Mouse (Mus musculus) liver, embryonic 11.5 days (tissue): Measurements from ENCODE around the gene Clec4a2. TPM values are rescaled to one million over a fixed set of nuclear protein-coding genes. Genes with fewer than 3 reads are reported as not detected.
"Not testable (repeated sequence)": the region's sequence is repeated elsewhere in the genome, so short reads cannot be mapped to it uniquely, and the experiment has no call there.

Experiments
- ATAC-seq: fragments of 200-750 bp; cut with Nextera tagmentation; replicated peaks from 2 replicates; pipeline ENCODE4 v1.8.0; 2017; ENCODE audit warnings: moderate number of reproducible peaks, mild to moderate bottlenecking, moderate TSS enrichment, moderate library complexity; ENCODE audit not compliant: low FRiP score
- DNase-seq: peaks from one replicate; pipeline ENCODE4 v3.0.0-alpha.2; 2017; ENCODE audit warnings: low spot score
- H3K27ac ChIP-seq: fragments of 300-500 bp; sonication (generic); 2 replicates; pipeline ENCODE4 v1.5.1; 2014; ENCODE audit warnings: mild to moderate bottlenecking, low read depth, low read length, control low read depth
- H3K27me3 ChIP-seq: fragments of 300-500 bp; sonication (generic); replicated peaks from 2 replicates; pipeline ENCODE4 v1.6.1; 2014; ENCODE audit warnings: low read length, mixed read lengths; ENCODE audit not compliant: control insufficient read depth, insufficient read depth
- H3K36me3 ChIP-seq: fragments of 300-500 bp; sonication (generic); 2 replicates; pipeline ENCODE4 v1.6.1; 2014; ENCODE audit warnings: mild to moderate bottlenecking, low read length, moderate library complexity, mixed read lengths; ENCODE audit not compliant: control insufficient read depth, insufficient read depth
- H3K4me1 ChIP-seq: fragments of 300-500 bp; sonication (generic); replicated peaks from 2 replicates; pipeline ENCODE4 v1.6.1; 2014; ENCODE audit warnings: low read length, mixed read lengths; ENCODE audit not compliant: control insufficient read depth, insufficient read depth
- H3K4me2 ChIP-seq: fragments of 300-500 bp; sonication (generic); 2 replicates; pipeline ENCODE4 v1.6.1; 2014; ENCODE audit warnings: mild to moderate bottlenecking, control low read depth, moderate library complexity
- H3K4me3 ChIP-seq: fragments of 300-500 bp; sonication (generic); 2 replicates; pipeline ENCODE4 v1.5.1; 2014; ENCODE audit warnings: low read depth, low read length, control low read depth
- H3K9ac ChIP-seq: fragments of 300-500 bp; sonication (generic); 2 replicates; pipeline ENCODE4 v1.6.1; 2014; ENCODE audit warnings: low read depth, low read length, control low read depth
- H3K9me3 ChIP-seq: fragments of 300-500 bp; sonication (generic); 2 replicates; pipeline ENCODE4 v1.6.1; 2016; ENCODE audit warnings: low read length, inconsistent platforms, mixed read lengths; ENCODE audit not compliant: control insufficient read depth
- WGBS: fragments of 180-500 bp; shearing (Covaris S2); extraction: QIAGEN DNeasy Blood & Tissue Kit; methylation state at CpG from one replicate; pipeline ENCODE4 v1.1.7; 2014; 5-methylcytosine and 5-hydroxymethylcytosine counted together
- polyA plus RNA-seq: library from polyadenylated mRNA; unstranded; fragments of >200 nt; fragmentation: Nextera tagmentation; extraction: Ambion mirVana; gene quantifications from 2 replicates; pipeline ENCODE4 v1.2.1, GENCODE M21; 2014

Gene Clec4a2
- 2.9 and 3.7 TPM in 2 replicates for polyA plus RNA-seq

DNA sequence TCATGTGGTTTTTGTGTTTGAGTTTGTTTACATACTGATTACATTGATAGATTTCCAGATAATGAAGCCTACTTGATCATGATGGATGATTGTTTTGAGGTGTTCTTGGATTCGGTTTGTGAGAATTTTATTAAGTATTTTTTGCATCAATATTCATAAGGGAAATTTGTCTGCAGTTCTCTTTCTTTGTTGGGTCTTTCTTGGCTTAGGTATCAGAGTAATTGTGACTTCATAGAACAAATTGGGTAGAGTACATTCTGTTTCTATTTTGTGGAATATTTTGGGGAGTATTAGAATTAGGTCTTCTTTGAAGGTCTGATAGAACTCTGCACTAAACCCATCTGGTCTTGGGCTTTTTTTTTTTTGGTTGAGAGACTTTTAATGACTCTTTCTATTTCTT is at the start of gene Clec4a2:
Clec4a2 (plus strand) TSS at position 301 of the 400 bp plus-strand sequence.
- not testable (repeated sequence) for DNase-seq, H3K4me1 ChIP-seq, H3K27me3 ChIP-seq, H3K4me2 ChIP-seq, H3K4me3 ChIP-seq, H3K27ac ChIP-seq, H3K9ac ChIP-seq, ATAC-seq, H3K36me3 ChIP-seq, H3K9me3 ChIP-seq
- 47% methylated on average over 1 of the region's 1 CpGs for WGBS

- ATAC-seq, result no peak
Observed at GRCm38 (mm10) chr6:123095125-123095843, 10.9 kb upstream of the Clec4a2 start.

GRCm38 (mm10) chr6:123123195-123123594 is 17.0 kb downstream of the Clec4a2 start:
- Histone ChIP-seq H3K9me3 (no peaks in the 10 kb centered on the region), H3K36me3 (no peaks in the 10 kb centered on the region), H3K4me1 (no peaks in the 10 kb centered on the region), H3K27me3 (no peaks in the 10 kb centered on the region), H3K4me3 (no peak overlapping the region), H3K4me2 (no peak overlapping the region), H3K27ac (no peak overlapping the region), H3K9ac (no peak overlapping the region)
- no peak for DNase-seq
- WGBS, result 51% methylated on average over 3 of the region's 3 CpGs
- no peak for ATAC-seq

More at GRCm38 (mm10) chr6:123095125-123095843, 10.9 kb upstream of the Clec4a2 start:
- no peak for DNase-seq
- Histone ChIP-seq H3K9me3 (no peaks in the 10 kb centered on the region), H3K27me3 (no peaks in the 10 kb centered on the region), H3K4me3 (no peak overlapping the region), H3K4me2 (no peak overlapping the region), H3K36me3 (no peaks in the 10 kb centered on the region), H3K27ac (no peak overlapping the region), H3K4me1 (no peaks in the 10 kb centered on the region), H3K9ac (no peak overlapping the region)
- WGBS, result 92% methylated on average over 4 of the region's 4 CpGs

- H3K9ac ChIP-seq, result no peak overlapping the region
- no peaks in the 10 kb centered on the region for H3K4me1 ChIP-seq
- H3K36me3 ChIP-seq, result no peaks in the 10 kb centered on the region
- no peak overlapping the region for H3K4me2 ChIP-seq
- 59% methylated on average over 1 of the region's 1 CpGs for WGBS
- ATAC-seq (no peak), DNase-seq (no peak)
- no peak overlapping the region for H3K27ac ChIP-seq
- H3K4me3 ChIP-seq, result no peak overlapping the region
- H3K9me3 ChIP-seq, result no peaks in the 10 kb centered on the region
- no peaks in the 10 kb centered on the region for H3K27me3 ChIP-seq
Observed at GRCm38 (mm10) chr6:123127173-123127572, 20.9 kb downstream of the Clec4a2 start.

- H3K27ac ChIP-seq, H3K4me3 ChIP-seq, H3K36me3 ChIP-seq, H3K9me3 ChIP-seq, ATAC-seq, DNase-seq, H3K27me3 ChIP-seq, H3K4me2 ChIP-seq, H3K9ac ChIP-seq, H3K4me1 ChIP-seq: not testable (repeated sequence)
- WGBS, result 51% methylated on average over 29 of the region's 29 CpGs
Observed at GRCm38 (mm10) chr6:123137766-123138526, 31.7 kb downstream of the Clec4a2 start.

DNA sequence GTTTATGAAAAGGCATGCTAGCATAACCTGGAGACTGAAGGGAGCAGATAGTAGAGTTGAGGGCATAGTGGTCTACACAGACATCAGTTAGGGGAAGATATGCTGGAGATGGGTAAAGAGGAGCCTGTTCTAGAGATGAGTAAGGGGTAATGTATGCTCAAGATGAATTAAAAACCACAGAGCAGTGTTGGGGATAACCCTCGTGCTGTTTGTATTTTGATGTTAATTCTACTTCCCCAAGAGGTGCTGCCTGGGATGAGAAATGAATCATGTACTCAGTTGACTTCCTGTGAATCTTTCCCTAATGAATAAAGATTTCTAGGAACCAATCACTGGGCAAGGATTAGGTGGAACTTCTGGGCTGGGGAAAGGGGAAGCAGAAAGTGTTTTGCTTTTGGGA is 63.9 kb downstream of the Clec4a2 start:
- no peaks in the 10 kb centered on the region for H3K9me3 ChIP-seq

GRCm38 (mm10) chr6:123171040-123171439 is 64.8 kb downstream of the Clec4a2 start:
- Histone ChIP-seq H3K27ac (no peak overlapping the region), H3K4me3 (no peak overlapping the region), H3K27me3 (no peaks in the 10 kb centered on the region), H3K36me3 (no peaks in the 10 kb centered on the region), H3K4me1 (no peaks in the 10 kb centered on the region), H3K9me3 (no peaks in the 10 kb centered on the region), H3K9ac (no peak overlapping the region), H3K4me2 (no peak overlapping the region)
- ATAC-seq (no peak), DNase-seq (no peak)

More for the DNA sequence above, 63.9 kb downstream of the Clec4a2 start:
- H3K4me3 ChIP-seq, result no peak overlapping the region
- H3K4me2 ChIP-seq, result no peak overlapping the region
- no peaks in the 10 kb centered on the region for H3K27me3 ChIP-seq
- DNase-seq (no peak), ATAC-seq (no peak)
- no peak overlapping the region for H3K9ac ChIP-seq
- 29% methylated on average over 1 of the region's 1 CpGs for WGBS
- no peaks in the 10 kb centered on the region for H3K4me1 ChIP-seq
- no peaks in the 10 kb centered on the region for H3K36me3 ChIP-seq
- no peak overlapping the region for H3K27ac ChIP-seq

GRCm38 (mm10) chr6:123172593-123172992 is 66.4 kb downstream of the Clec4a2 start, which contains the start of gene Clec4b2:
Clec4b2 (plus strand) TSS chr6:123172893.
- 81% methylated on average over 4 of the region's 4 CpGs for WGBS
- H3K4me3 ChIP-seq, result no peak within 1 kb of the TSS
- DNase-seq, result no peak

More at GRCm38 (mm10) chr6:123172593-123172992, 66.4 kb downstream of the Clec4a2 start, which contains the start of gene Clec4b2:
- H3K27me3 ChIP-seq, result no peaks in the 10 kb centered on the region
- H3K4me2 ChIP-seq, result no peak within 1 kb of the TSS
- no peak within 1 kb of the TSS for H3K9ac ChIP-seq
- ATAC-seq, result no peak
- H3K9me3 ChIP-seq, result no peaks in the 10 kb centered on the region
- no peaks in the 10 kb centered on the region for H3K36me3 ChIP-seq
- no peaks in the 10 kb centered on the region for H3K4me1 ChIP-seq
- no peak within 1 kb of the TSS for H3K27ac ChIP-seq
